Mouse (Mus musculus) spleen, adult 2 months (tissue): ENCODE measurements around the gene Usp12. TPM values are rescaled to one million over a fixed set of nuclear protein-coding genes. Genes with fewer than 3 reads are reported as not detected.

ENCODE experiments used
- DNase-seq, 2 experiments: peaks; one replicate each; pipeline versions ENCODE4 v3.0.0 to v3.0.0-alpha.2; 2012 to 2021; ENCODE audit warnings: low spot score in 2 of 2, low read depth in 1 of 2
- H3K27ac ChIP-seq: fragments of 200-500 bp; 2 replicates; pipeline ENCODE4 v1.5.1; 2012; ENCODE audit warnings: low read length, inconsistent platforms; ENCODE audit not compliant: insufficient read depth
- H3K27me3 ChIP-seq: fragments of 200-500 bp; 2 replicates; pipeline ENCODE4 v1.6.1; 2012; ENCODE audit warnings: mild to moderate bottlenecking, moderate library complexity, low read length, inconsistent platforms; ENCODE audit not compliant: control insufficient read depth, insufficient read depth
- H3K36me3 ChIP-seq: fragments of 200-500 bp; 2 replicates; pipeline ENCODE4 v1.6.1; 2012; ENCODE audit warnings: mild to moderate bottlenecking, low read length, inconsistent platforms; ENCODE audit not compliant: control insufficient read depth, insufficient read depth
- H3K4me1 ChIP-seq: fragments of 200-500 bp; 2 replicates; pipeline ENCODE4 v1.6.1; 2011; ENCODE audit warnings: inconsistent platforms; ENCODE audit not compliant: control insufficient read depth, insufficient read depth, insufficient read length
- H3K4me3 ChIP-seq: fragments of 200-500 bp; 2 replicates; pipeline ENCODE4 v1.5.1; 2011; ENCODE audit warnings: mild to moderate bottlenecking, inconsistent platforms; ENCODE audit not compliant: insufficient read depth, insufficient read length; ENCODE audit errors: extremely low read depth
- CTCF ChIP-seq: fragments of 200-500 bp; IDR thresholded peaks from 2 replicates; pipeline ENCODE4 v1.5.1; 2011; ENCODE audit warnings: mild to moderate bottlenecking, inconsistent platforms; ENCODE audit not compliant: insufficient read depth, insufficient read length, insufficient replicate concordance; ENCODE audit errors: extremely low read depth
- POLR2A ChIP-seq: fragments of 200-500 bp; IDR thresholded peaks from 2 replicates; pipeline ENCODE4 v1.6.1; 2011; ENCODE audit warnings: low read depth, low read length, inconsistent platforms
- WGBS: fragments of 180-500 bp; shearing (Covaris S2); methylation state at CpG from one replicate; pipeline ENCODE4 v1.1.7; 2018; 5-methylcytosine and 5-hydroxymethylcytosine counted together
- polyA plus RNA-seq: library from polyadenylated mRNA; depleted of rRNA; stranded (reverse); fragments of >200 nt; gene quantifications from 2 replicates; pipeline ENCODE4 v1.2.3, GENCODE M21; 2012

The Usp12 gene
- polyA plus RNA-seq, 1 experiment, result 14.3 TPM

DNA sequence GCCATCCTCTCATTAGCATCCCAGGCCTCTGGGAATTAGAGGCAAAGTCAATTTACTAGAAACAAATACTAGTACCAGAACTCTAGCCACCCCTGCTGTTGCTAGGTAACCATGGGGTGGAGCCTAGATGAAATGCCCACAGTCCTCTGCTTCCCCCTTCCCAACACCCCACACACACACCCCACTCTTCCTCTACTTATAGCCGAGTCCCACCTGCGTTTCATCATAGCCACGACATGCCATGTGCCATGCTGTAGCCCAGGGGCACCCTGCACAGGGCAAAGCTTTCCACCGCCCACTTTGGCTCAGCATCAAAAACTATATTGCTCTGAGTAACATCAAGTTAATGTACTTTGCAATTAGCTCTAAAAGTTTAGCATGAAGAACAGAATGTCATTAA is 67.8 kb downstream of the Usp12 start:
- Histone ChIP-seq H3K4me1 (no peaks in the 10 kb centered on the region), H3K27ac (no peak overlapping the region), H3K36me3 (no peaks in the 10 kb centered on the region), H3K27me3 (no peaks in the 10 kb centered on the region), H3K4me3 (no peak overlapping the region)
- DNase-seq, result no peak
- no peak for TF ChIP-seq POLR2A
- TF ChIP-seq CTCF, result no peak
- WGBS, result 77% methylated on average over 4 of the region's 4 CpGs

- H3K36me3 ChIP-seq, result no peaks in the 10 kb centered on the region
- no peaks in the 10 kb centered on the region for H3K27me3 ChIP-seq
- no peak for TF ChIP-seq POLR2A
- TF ChIP-seq CTCF, result no peak
- no peak for DNase-seq
- H3K27ac ChIP-seq, result no peak overlapping the region
- no peaks in the 10 kb centered on the region for H3K4me1 ChIP-seq
- 81% methylated on average over 3 of the region's 3 CpGs for WGBS
- no peak overlapping the region for H3K4me3 ChIP-seq
Observed at GRCm38 (mm10) chr5:146724956-146725355, 69.8 kb downstream of the Usp12 start.

DNA sequence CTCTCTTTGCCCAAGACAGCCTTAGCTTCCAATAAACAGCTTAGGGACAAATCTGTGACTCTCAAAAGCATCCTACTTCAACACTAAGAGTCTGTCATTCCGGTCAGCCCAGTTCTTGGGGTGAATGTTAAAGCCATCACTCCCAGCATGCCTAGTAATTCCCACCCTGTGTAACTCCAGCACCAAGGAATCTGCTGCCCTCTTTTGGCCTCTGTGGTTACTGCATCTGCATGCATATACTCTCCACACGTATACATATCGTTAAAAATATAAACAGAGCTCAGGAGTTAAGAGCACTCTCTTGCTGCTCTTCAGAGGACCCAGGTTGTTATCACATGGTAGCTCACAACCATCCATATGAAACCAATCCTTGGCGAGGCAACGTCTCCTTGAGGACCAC is 71.4 kb downstream of the Usp12 start:
- WGBS, result 94% methylated on average over 5 of the region's 5 CpGs
- no peak for DNase-seq
- Histone ChIP-seq H3K4me3 (no peak overlapping the region), H3K36me3 (no peaks in the 10 kb centered on the region), H3K27me3 (no peaks in the 10 kb centered on the region), H3K4me1 (no peaks in the 10 kb centered on the region), H3K27ac (no peak overlapping the region)
- TF ChIP-seq POLR2A (no peak), CTCF (no peak)

GRCm38 (mm10) chr5:146722226-146722625 is 72.6 kb downstream of the Usp12 start:
- Histone ChIP-seq H3K36me3 (no peaks in the 10 kb centered on the region), H3K4me1 (no peaks in the 10 kb centered on the region), H3K4me3 (no peak overlapping the region), H3K27ac (no peak overlapping the region), H3K27me3 (no peaks in the 10 kb centered on the region)
- no peak for TF ChIP-seq CTCF
- no peak for TF ChIP-seq POLR2A
- DNase-seq, result no peak
- WGBS, result 57% methylated on average over 14 of the region's 14 CpGs

DNA sequence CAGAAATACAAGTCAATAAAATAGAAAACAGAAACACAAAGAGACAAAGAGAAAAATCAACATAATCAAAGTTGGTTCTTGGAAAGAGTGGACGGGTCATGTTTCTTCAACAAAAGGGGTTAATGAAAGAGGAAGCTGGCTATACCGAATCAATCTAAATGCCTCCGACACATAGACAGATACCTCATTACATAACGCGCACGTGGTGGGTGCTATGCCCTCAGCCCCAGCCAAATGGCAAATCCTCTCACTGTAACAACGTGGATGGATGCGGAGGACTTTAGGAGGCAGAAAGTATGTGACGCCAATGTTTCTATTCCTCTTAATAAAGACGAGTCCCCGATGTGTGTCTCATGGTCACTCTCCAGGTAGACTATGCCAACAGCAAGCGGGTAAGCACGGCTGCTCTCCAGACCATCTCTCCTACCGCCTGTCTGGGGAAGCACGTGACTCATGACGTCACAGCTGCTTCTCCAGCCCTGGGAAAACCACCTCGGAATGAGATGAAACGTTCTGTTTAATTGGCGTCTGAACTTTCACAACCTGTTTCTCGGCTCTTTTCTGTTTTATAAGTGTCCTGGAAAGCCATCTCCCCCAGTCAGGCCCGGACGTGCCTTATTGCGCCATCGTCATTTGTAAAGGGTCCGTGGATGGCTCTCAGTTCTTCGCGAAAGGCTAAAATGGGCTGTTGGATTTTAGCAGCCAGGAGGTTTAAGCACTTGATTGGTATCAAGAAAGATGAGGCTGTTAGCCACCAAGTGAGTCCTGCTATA is 75.0 kb downstream of the Usp12 start:
- no peak for TF ChIP-seq CTCF
- no peak for TF ChIP-seq POLR2A

GRCm38 (mm10) chr5:146713836-146714235 is 81.0 kb downstream of the Usp12 start:
- Histone ChIP-seq H3K4me1 (no peaks in the 10 kb centered on the region), H3K4me3 (no peak overlapping the region), H3K27me3 (no peaks in the 10 kb centered on the region), H3K36me3 (no peaks in the 10 kb centered on the region), H3K27ac (no peak overlapping the region)
- DNase-seq, result no peak
- TF ChIP-seq CTCF (no peak), POLR2A (no peak)
- WGBS, result 95% methylated on average over 12 of the region's 12 CpGs

More for the DNA sequence above, 75.0 kb downstream of the Usp12 start:
- H3K27me3 ChIP-seq, result no peaks in the 10 kb centered on the region
- 84% methylated on average over 27 of the region's 27 CpGs for WGBS
- no peaks in the 10 kb centered on the region for H3K36me3 ChIP-seq
- no peak for DNase-seq
- no peak overlapping the region for H3K27ac ChIP-seq
- H3K4me3 ChIP-seq, result no peak overlapping the region
- H3K4me1 ChIP-seq, result no peaks in the 10 kb centered on the region

GRCm38 (mm10) chr5:146713088-146713487 is 81.7 kb downstream of the Usp12 start:
- no peak overlapping the region for H3K27ac ChIP-seq
- no peak overlapping the region for H3K4me3 ChIP-seq
- WGBS, result 89% methylated on average over 10 of the region's 10 CpGs
- no peak for DNase-seq
- TF ChIP-seq CTCF (no peak), POLR2A (no peak)
- H3K27me3 ChIP-seq, result no peaks in the 10 kb centered on the region
- H3K36me3 ChIP-seq, result no peaks in the 10 kb centered on the region
- no peaks in the 10 kb centered on the region for H3K4me1 ChIP-seq
